In the genomic region with DNA sequence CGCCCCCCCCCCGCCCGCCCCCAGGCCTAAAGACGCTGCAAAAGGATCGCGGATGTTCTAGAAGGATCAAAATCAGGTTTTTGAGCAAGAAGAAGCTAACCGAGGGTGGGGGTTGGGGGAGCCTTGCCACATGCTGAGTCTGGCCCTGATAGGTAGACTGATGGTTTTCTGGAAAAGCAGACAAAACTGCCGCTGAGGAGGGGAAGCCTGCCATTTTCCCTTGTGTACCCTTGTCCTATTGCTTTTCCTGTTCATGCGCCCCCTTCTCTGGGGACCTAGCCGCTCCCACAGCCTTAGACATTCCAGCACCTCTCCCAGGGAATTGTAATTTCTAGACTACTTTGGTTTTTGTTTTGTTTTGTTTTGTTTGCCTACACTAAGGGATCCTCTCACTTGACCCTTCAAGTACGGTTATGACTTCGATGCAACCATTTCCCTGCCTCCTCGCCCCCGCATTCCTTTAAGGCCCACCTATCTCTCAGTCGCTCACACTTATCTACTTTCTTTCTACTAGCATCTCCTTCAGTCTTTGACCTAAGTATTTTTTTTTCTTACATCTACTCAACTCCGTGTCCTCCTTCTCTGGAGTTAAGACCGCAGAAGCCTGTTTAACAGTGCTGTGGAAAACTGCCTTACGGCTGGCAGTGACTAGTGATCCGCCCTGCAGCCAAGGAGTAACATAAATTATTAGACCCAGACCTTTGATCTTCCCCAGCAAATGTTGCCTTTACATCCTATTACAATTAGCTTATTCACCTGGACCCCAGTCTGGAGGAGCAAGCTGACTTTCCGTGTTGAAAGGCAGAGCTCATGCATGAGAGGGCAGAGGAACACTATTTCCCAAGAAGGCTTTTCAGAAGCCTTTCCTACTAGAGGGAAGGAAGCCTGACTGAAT, we compare ENCODE assay signal across 7 mouse cellular contexts. TPM values are rescaled to one million over a fixed set of nuclear protein-coding genes. Genes with fewer than 3 reads are reported as not detected.
DNase-seq lines count a peak whose midpoint lies in the region; ATAC-seq lines count a peak whose summit lies in the region.

No protein-coding gene starts in this region.

- peak overlapping the region; percentile 79 for H3K27ac ChIP-seq in embryonic facial prominence, embryonic 10.5 days (replicated peaks)
- peak overlapping the region; percentile 97 for H3K27ac ChIP-seq in limb, embryonic 15.5 days
- H3K27ac ChIP-seq in stomach, embryonic 15.5 days = peak overlapping the region; percentile 92

- no peaks in the 10 kb centered on the region for H3K27me3 ChIP-seq in embryonic facial prominence, embryonic 10.5 days (replicated peaks; ENCODE audit: low read depth, poor library complexity, severe bottlenecking)
- H3K27me3 ChIP-seq in limb, embryonic 15.5 days = no peaks in the 10 kb centered on the region
- H3K27me3 ChIP-seq in stomach, embryonic 15.5 days (replicated peaks) = no peaks in the 10 kb centered on the region

- no peak for ATAC-seq in limb, embryonic 15.5 days (ENCODE audit: insufficient number of reproducible peaks, low FRiP score, low TSS enrichment, low read depth)
- no peak for ATAC-seq in stomach, embryonic 15.5 days (ENCODE audit: insufficient read depth, low FRiP score, low read depth)

- peak overlapping the region; percentile 68 for H3K4me3 ChIP-seq in embryonic facial prominence, embryonic 10.5 days
- peak overlapping the region; percentile 76 for H3K4me3 ChIP-seq in limb, embryonic 15.5 days
- peak overlapping the region; percentile 83 for H3K4me3 ChIP-seq in stomach, embryonic 15.5 days (replicated peaks)

- peak; percentile 20 for DNase-seq in right cerebral cortex, postnatal 4 days
- no peak for DNase-seq in right cerebral cortex, adult 18-20 months
- DNase-seq in embryonic facial prominence, embryonic 10.5 days (ENCODE audit: low spot score) = no peak
- DNase-seq in heart, postnatal 36 days = peak; percentile 24 to 36
- no peak for DNase-seq in right cerebral cortex, postnatal 25 days

- H3K4me2 ChIP-seq in limb, embryonic 15.5 days = peak overlapping the region; percentile 64
- H3K4me2 ChIP-seq in stomach, embryonic 15.5 days = peak overlapping the region; percentile 84

- peaks cover 16% of the 10 kb centered on the region for H3K4me1 ChIP-seq in embryonic facial prominence, embryonic 10.5 days
- H3K4me1 ChIP-seq in limb, embryonic 15.5 days = peaks cover 20% of the 10 kb centered on the region
- peaks cover 4% of the 10 kb centered on the region; the same call in 1 of the 2 replicates for H3K4me1 ChIP-seq in stomach, embryonic 15.5 days

- WGBS in embryonic facial prominence, embryonic 10.5 days = 34% methylated on average over 20 of the region's 20 CpGs
- WGBS in limb, embryonic 15.5 days = 16% methylated on average over 20 of the region's 20 CpGs
- WGBS in stomach, embryonic 15.5 days = 24% methylated on average over 20 of the region's 20 CpGs

- intact Hi-C loops in heart, postnatal 36 days (cut with DNase I) = loop anchor here (2.0 to 10.0 kb wide), 3 partner anchors 18 to 482 kb away; partner anchors contain the start of gene Acad9

- H3K36me3 ChIP-seq in embryonic facial prominence, embryonic 10.5 days (replicated peaks) = no peaks in the 10 kb centered on the region
- 0 out of 2 replicates have a peak, but pooled peaks cover 3% of the 10 kb centered on the region for H3K36me3 ChIP-seq in limb, embryonic 15.5 days
- H3K36me3 ChIP-seq in stomach, embryonic 15.5 days = no peaks in the 10 kb centered on the region

- H3K9ac ChIP-seq in limb, embryonic 15.5 days = peak overlapping the region; percentile 50
- H3K9ac ChIP-seq in stomach, embryonic 15.5 days = peak overlapping the region; percentile 53

- H3K9me3 ChIP-seq in embryonic facial prominence, embryonic 10.5 days = no peaks in the 10 kb centered on the region
- no peaks in the 10 kb centered on the region for H3K9me3 ChIP-seq in limb, embryonic 15.5 days
- no peaks in the 10 kb centered on the region for H3K9me3 ChIP-seq in stomach, embryonic 15.5 days

RNA-seq across cellular contexts. Expression of gene 1810062G17Rik, which starts 0.8 kb away (rescaled TPM):
- 0.39 and 0.78 TPM in 2 replicates for polyA plus RNA-seq in embryonic facial prominence, embryonic 10.5 days (2016; fragmentation: Nextera tagmentation; extraction: Ambion mirVana)
- under 1 TPM in 1 of 2 experiments, not detected in 1; 0.30 TPM for total RNA-seq in heart, postnatal 36 days (2021)
- polyA plus RNA-seq in limb, embryonic 15.5 days (2015; fragmentation: Nextera tagmentation; extraction: Ambion mirVana) = 2.2 and 2.4 TPM in 2 replicates
- 2.2 TPM in 2 replicates for polyA plus RNA-seq in stomach, embryonic 15.5 days (2015; fragmentation: Nextera tagmentation; extraction: Ambion mirVana)

RNA-seq across cellular contexts. Expression of gene Anxa5, which starts 0.8 kb away (rescaled TPM):
- 104 and 116 TPM in 2 replicates for polyA plus RNA-seq in embryonic facial prominence, embryonic 10.5 days (2016; fragmentation: Nextera tagmentation; extraction: Ambion mirVana)
- 100 to 1,000 TPM; 140 to 143 TPM for total RNA-seq in heart, postnatal 36 days (2021)
- polyA plus RNA-seq in limb, embryonic 15.5 days (2015; fragmentation: Nextera tagmentation; extraction: Ambion mirVana) = 540 and 661 TPM in 2 replicates
- polyA plus RNA-seq in stomach, embryonic 15.5 days (2015; fragmentation: Nextera tagmentation; extraction: Ambion mirVana) = 291 and 311 TPM in 2 replicates

RNA-seq across cellular contexts. Expression of gene Gm11549, which starts 45.1 kb away (rescaled TPM):
- polyA plus RNA-seq in embryonic facial prominence, embryonic 10.5 days (2016; fragmentation: Nextera tagmentation; extraction: Ambion mirVana) = not detected in 2 replicates
- not detected for total RNA-seq in heart, postnatal 36 days (2021)
- 0.06 TPM in 1 of 2 replicates, not detected in the other for polyA plus RNA-seq in limb, embryonic 15.5 days (2015; fragmentation: Nextera tagmentation; extraction: Ambion mirVana)
- 0.18 and 0.19 TPM in 2 replicates for polyA plus RNA-seq in stomach, embryonic 15.5 days (2015; fragmentation: Nextera tagmentation; extraction: Ambion mirVana)

Comparison
In these comparisons a context has a peak if more than half of its experiments do, and no peak if none do; other contexts are left out.
1. DNase-seq: peak in right cerebral cortex, postnatal 4 days (single experiment) and heart, postnatal 36 days (2 of 2); none in right cerebral cortex, adult 18-20 months (single experiment), embryonic facial prominence, embryonic 10.5 days (single experiment) and right cerebral cortex, postnatal 25 days (single experiment).
2. Peak in every context shown above with its lines, with median percentiles within 50 percentile points of each other: H3K27ac ChIP-seq and H3K4me3 ChIP-seq.